Mouse (Mus musculus) spleen, adult 2 months (tissue): ENCODE measurements around the gene Pqbp1. TPM values are rescaled to one million over a fixed set of nuclear protein-coding genes. Genes with fewer than 3 reads are reported as not detected.

ENCODE experiments used
- DNase-seq, 2 experiments: peaks; one replicate each; pipeline versions ENCODE4 v3.0.0 to v3.0.0-alpha.2; 2012 to 2021; ENCODE audit warnings: low spot score in 2 of 2, low read depth in 1 of 2
- H3K27ac ChIP-seq: fragments of 200-500 bp; 2 replicates; pipeline ENCODE4 v1.5.1; 2012; ENCODE audit warnings: low read length, inconsistent platforms; ENCODE audit not compliant: insufficient read depth
- H3K27me3 ChIP-seq: fragments of 200-500 bp; 2 replicates; pipeline ENCODE4 v1.6.1; 2012; ENCODE audit warnings: mild to moderate bottlenecking, moderate library complexity, low read length, inconsistent platforms; ENCODE audit not compliant: control insufficient read depth, insufficient read depth
- H3K36me3 ChIP-seq: fragments of 200-500 bp; 2 replicates; pipeline ENCODE4 v1.6.1; 2012; ENCODE audit warnings: mild to moderate bottlenecking, low read length, inconsistent platforms; ENCODE audit not compliant: control insufficient read depth, insufficient read depth
- H3K4me1 ChIP-seq: fragments of 200-500 bp; 2 replicates; pipeline ENCODE4 v1.6.1; 2011; ENCODE audit warnings: inconsistent platforms; ENCODE audit not compliant: control insufficient read depth, insufficient read depth, insufficient read length
- H3K4me3 ChIP-seq: fragments of 200-500 bp; 2 replicates; pipeline ENCODE4 v1.5.1; 2011; ENCODE audit warnings: mild to moderate bottlenecking, inconsistent platforms; ENCODE audit not compliant: insufficient read depth, insufficient read length; ENCODE audit errors: extremely low read depth
- CTCF ChIP-seq: fragments of 200-500 bp; IDR thresholded peaks from 2 replicates; pipeline ENCODE4 v1.5.1; 2011; ENCODE audit warnings: mild to moderate bottlenecking, inconsistent platforms; ENCODE audit not compliant: insufficient read depth, insufficient read length, insufficient replicate concordance; ENCODE audit errors: extremely low read depth
- POLR2A ChIP-seq: fragments of 200-500 bp; IDR thresholded peaks from 2 replicates; pipeline ENCODE4 v1.6.1; 2011; ENCODE audit warnings: low read depth, low read length, inconsistent platforms
- WGBS: fragments of 180-500 bp; shearing (Covaris S2); methylation state at CpG from one replicate; pipeline ENCODE4 v1.1.7; 2018; 5-methylcytosine and 5-hydroxymethylcytosine counted together
- polyA plus RNA-seq: library from polyadenylated mRNA; depleted of rRNA; stranded (reverse); fragments of >200 nt; gene quantifications from 2 replicates; pipeline ENCODE4 v1.2.3, GENCODE M21; 2012; rRNA removed

Pqbp1 gene
- polyA plus RNA-seq, 1 experiment = 79.1 TPM

GRCm38 (mm10) chrX:7863181-7863580 lies 35.9 kb downstream of the Pqbp1 start:
- TF ChIP-seq POLR2A = no peak
- TF ChIP-seq CTCF = no peak
- Histone ChIP-seq H3K36me3 (peaks cover 4% of the 10 kb centered on the region), H3K4me3 (no peak overlapping the region), H3K27ac (peak overlapping the region; percentile 38; the same call in 1 of the 2 replicates), H3K4me1 (peaks cover 14% of the 10 kb centered on the region), H3K27me3 (no peaks in the 10 kb centered on the region)
- DNase-seq = no peak
- 62% methylated on average over 1 of the region's 1 CpGs for WGBS

- Histone ChIP-seq H3K27me3 (no peaks in the 10 kb centered on the region), H3K4me1 (peaks cover 5% of the 10 kb centered on the region; the same call in 1 of the 2 replicates), H3K27ac (no peak overlapping the region), H3K4me3 (no peak overlapping the region), H3K36me3 (peaks cover 1% of the 10 kb centered on the region; the same call in 1 of the 2 replicates)
- no peak for TF ChIP-seq POLR2A
- no peak for TF ChIP-seq CTCF
- no peak for DNase-seq
- WGBS = 73% methylated on average over 3 of the region's 3 CpGs
These were observed 39.8 kb downstream of the Pqbp1 start for GRCm38 (mm10) chrX:7859191-7859753.

- peak in 1 of 2 experiments; percentile 51 for DNase-seq
- Histone ChIP-seq H3K27me3 (no peaks in the 10 kb centered on the region), H3K36me3 (peaks cover 4% of the 10 kb centered on the region), H3K4me3 (no peak overlapping the region), H3K4me1 (no peaks in the 10 kb centered on the region), H3K27ac (no peak overlapping the region)
- TF ChIP-seq CTCF (peak; percentile 57; the same call in 1 of the 2 replicates), POLR2A (no peak)
- 27% methylated on average over 2 of the region's 2 CpGs for WGBS
These were observed 44.5 kb downstream of the Pqbp1 start for GRCm38 (mm10) chrX:7854578-7854977.

- Histone ChIP-seq H3K27ac (no peak overlapping the region), H3K27me3 (no peaks in the 10 kb centered on the region), H3K4me3 (no peak overlapping the region), H3K36me3 (peaks cover 2% of the 10 kb centered on the region; the same call in 1 of the 2 replicates), H3K4me1 (peaks cover 6% of the 10 kb centered on the region)
- DNase-seq = no peak
- 85% methylated on average over 2 of the region's 2 CpGs for WGBS
- TF ChIP-seq CTCF = no peak
These were observed 51.2 kb downstream of the Pqbp1 start for GRCm38 (mm10) chrX:7847845-7848244.

Other genes with a start within 250 kb of the Pqbp1 start
- gene Prickle3, start 242.0 kb downstream of the Pqbp1 start, polyA plus RNA-seq = 27.1 and 30.6 TPM in 2 replicates
- gene Plp2, start 227.9 kb downstream of the Pqbp1 start, polyA plus RNA-seq = 88.2 and 90.0 TPM in 2 replicates
- gene Magix, start 218.0 kb downstream of the Pqbp1 start, polyA plus RNA-seq = 0.29 and 0.52 TPM in 2 replicates
- 6.1 and 6.2 TPM in 2 replicates for gene Gpkow, start 202.1 kb downstream of the Pqbp1 start, polyA plus RNA-seq
- gene Wdr45, start 184.9 kb downstream of the Pqbp1 start, polyA plus RNA-seq = 38.4 and 41.7 TPM in 2 replicates
- gene Gm45208, start 177.0 kb downstream of the Pqbp1 start, polyA plus RNA-seq = 0.13 and 0.75 TPM in 2 replicates
- 26.0 and 33.7 TPM in 2 replicates for gene Praf2, start 170.8 kb downstream of the Pqbp1 start, polyA plus RNA-seq
- gene Ccdc120, start 148.4 kb downstream of the Pqbp1 start, polyA plus RNA-seq = 1.6 and 1.7 TPM in 2 replicates
- gene Tfe3, start 136.7 kb downstream of the Pqbp1 start, polyA plus RNA-seq = 23.3 and 24.6 TPM in 2 replicates
- 53.3 and 53.9 TPM in 2 replicates for gene Gripap1, start 109.5 kb downstream of the Pqbp1 start, polyA plus RNA-seq
- gene Kcnd1, start 77.0 kb downstream of the Pqbp1 start, polyA plus RNA-seq = 1.4 and 1.6 TPM in 2 replicates
- gene Otud5, start 57.9 kb downstream of the Pqbp1 start, polyA plus RNA-seq = 54.8 and 61.6 TPM in 2 replicates
- 40.1 and 75.0 TPM in 2 replicates for gene Pim2, start 21.0 kb downstream of the Pqbp1 start, polyA plus RNA-seq
- 34.7 and 49.5 TPM in 2 replicates for gene Slc35a2, start 15.2 kb downstream of the Pqbp1 start, polyA plus RNA-seq
- 36.2 and 39.2 TPM in 2 replicates for gene Timm17b, start 88 bp upstream of the Pqbp1 start, polyA plus RNA-seq
- not detected in 2 replicates for gene Gm10491, start 8.6 kb upstream of the Pqbp1 start, polyA plus RNA-seq
- not detected in 2 replicates for gene Gm10490, start 10.3 kb upstream of the Pqbp1 start, polyA plus RNA-seq
- gene Pcsk1n, start 20.6 kb upstream of the Pqbp1 start, polyA plus RNA-seq = 0.15 and 0.16 TPM in 2 replicates
- not detected in 2 replicates for gene Eras, start 29.3 kb upstream of the Pqbp1 start, polyA plus RNA-seq
- 16.9 and 17.2 TPM in 2 replicates for gene Hdac6, start 48.6 kb upstream of the Pqbp1 start, polyA plus RNA-seq
- gene Gata1, start 78.8 kb upstream of the Pqbp1 start, polyA plus RNA-seq = 25.7 and 32.0 TPM in 2 replicates
- not detected in 2 replicates for gene Glod5, start 119.2 kb upstream of the Pqbp1 start, polyA plus RNA-seq
- 14.1 and 17.4 TPM in 2 replicates for gene Suv39h1, start 175.5 kb upstream of the Pqbp1 start, polyA plus RNA-seq
- gene Was, start 191.2 kb upstream of the Pqbp1 start, polyA plus RNA-seq = 52.2 and 65.4 TPM in 2 replicates
- 64.1 and 85.8 TPM in 2 replicates for gene Wdr13, start 233.6 kb upstream of the Pqbp1 start, polyA plus RNA-seq
- gene Rbm3, start 246.6 kb upstream of the Pqbp1 start, polyA plus RNA-seq = 89.2 and 95.6 TPM in 2 replicates